Mouse (Mus musculus) thymus, postnatal 25 days (tissue): ENCODE measurements around the gene Alkbh1.
A peak's percentile ranks its signal among the peaks of the same experiment; 100 is the strongest.

Experiments used
- DNase-seq: peaks from one replicate; pipeline ENCODE4 v3.0.0; 2022

The Alkbh1 gene

GRCm38 (mm10) chr12:87418921-87419320, 24.9 kb downstream of the Alkbh1 start:
- no peak for DNase-seq

GRCm38 (mm10) chr12:87416690-87417089, 27.1 kb downstream of the Alkbh1 start:
- DNase-seq: peak; percentile 53

- DNase-seq: no peak
Observed at GRCm38 (mm10) chr12:87415358-87415757, 28.5 kb downstream of the Alkbh1 start.

- DNase-seq: peak; percentile 68
Observed at GRCm38 (mm10) chr12:87413179-87413790, 30.5 kb downstream of the Alkbh1 start.

DNA sequence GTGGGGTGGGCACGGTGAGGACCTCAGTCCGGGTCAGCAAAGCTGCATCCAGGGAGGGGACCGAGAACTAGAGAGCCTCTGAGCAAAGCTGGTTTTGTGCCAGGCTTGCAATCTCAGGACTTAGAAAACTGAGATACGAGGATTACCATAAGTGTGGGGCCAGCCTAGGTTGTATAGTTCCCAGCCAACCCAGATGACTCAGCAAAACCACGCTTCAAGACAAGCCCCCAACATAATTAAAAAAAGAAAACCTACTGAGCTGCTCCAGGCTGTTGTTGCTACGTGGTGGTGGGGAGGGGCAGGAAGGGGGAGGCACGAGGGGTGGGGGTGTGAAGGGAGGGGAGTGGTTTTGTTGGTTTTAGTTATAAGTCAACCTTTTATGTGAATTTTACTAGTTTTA, 32.8 kb downstream of the Alkbh1 start:
- DNase-seq: no peak

DNA sequence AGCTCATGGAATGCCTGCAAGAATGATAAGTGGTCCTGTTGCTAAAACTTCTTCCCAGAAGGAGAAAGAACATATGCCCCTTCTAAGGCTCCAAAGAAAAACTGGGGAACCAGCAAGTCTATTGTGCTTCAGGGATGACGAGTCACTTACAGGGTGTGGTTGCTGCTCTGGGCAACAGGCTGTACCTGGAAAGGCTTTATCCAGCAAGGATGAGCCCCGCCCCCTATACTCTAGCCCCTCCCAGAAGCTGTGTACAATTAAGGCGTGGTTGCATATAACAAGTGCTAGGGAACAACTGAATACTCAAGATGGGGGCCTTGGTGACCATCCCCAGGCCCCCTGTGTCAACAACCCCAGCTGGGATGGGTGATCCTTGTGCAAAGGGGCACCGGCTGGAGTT, 34.7 kb downstream of the Alkbh1 start:
- DNase-seq: no peak

DNA sequence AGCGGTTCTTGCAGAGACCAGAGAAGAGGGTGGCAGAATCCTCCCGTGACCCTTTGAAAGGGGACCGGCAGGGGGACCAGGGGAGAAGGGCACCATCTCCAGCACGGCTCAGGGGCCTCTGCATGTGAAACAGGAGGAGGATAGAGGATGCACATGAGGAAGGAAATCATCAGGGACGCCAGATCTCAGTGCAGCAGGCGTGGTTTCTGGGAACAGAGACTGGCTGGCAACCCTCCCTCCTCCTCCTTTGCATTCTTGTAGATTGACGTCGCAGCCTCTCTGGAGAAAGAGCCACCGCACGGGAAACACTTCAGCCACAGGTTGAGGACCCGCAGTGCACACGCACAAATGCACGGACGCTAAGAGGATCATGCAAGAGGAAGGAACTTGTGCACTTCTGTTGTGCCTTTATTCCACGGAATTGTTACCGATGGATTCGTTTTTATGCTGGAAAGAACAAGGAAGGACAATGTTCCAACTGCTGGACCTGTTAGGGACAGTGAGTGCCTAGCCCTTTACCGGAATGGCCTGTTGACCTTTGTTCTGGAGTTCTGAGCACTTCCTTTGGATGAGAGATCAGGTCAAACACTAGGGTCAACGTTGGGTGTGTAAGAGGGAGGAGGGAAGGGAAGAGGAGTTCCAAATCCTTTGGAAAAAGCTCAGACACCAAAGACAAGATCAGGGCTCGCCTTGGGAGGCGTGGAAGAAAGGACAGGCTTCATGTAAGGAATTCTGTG, 35.8 kb downstream of the Alkbh1 start:
- DNase-seq: no peak

DNA sequence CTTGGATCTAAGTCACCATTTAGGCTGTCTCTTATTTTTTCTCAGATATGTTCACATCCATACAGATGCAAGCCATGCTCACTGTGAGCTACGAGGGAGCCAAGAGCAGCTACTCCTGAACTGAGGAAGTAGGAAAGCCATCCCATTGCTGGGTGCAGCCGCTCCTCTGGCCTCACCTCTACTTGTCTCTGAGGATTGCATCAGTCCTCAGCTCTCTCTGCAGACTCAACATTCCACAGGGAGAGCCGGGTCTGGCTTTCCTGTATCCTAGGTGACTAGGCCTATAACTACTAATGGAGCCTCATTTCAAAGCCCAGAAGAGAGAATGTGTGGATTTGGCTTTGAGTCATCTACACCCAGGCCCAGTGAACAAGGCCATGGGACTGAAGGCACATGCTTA, 38.1 kb downstream of the Alkbh1 start:
- DNase-seq: no peak

DNA sequence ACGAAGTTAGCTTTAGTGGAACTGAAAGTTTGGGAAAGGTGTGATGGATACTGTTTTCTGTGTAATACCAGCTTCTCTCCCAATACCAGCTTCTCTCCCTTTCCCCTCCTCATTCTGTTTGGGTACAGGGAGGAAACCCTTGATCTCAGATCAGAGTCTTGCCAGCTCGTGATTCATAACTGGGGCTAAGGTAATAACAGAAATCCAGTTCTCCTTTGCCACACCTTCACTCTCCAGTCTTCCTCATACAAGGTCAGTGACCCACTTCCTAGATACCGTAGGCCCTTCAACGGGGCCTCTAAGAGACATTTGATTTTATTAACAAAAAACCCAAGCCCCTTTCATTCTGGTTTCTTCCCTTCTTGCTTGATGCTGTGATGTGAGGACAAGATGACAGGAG, 38.7 kb downstream of the Alkbh1 start:
- DNase-seq: no peak

- no peak for DNase-seq
Observed at GRCm38 (mm10) chr12:87401883-87402282, 41.9 kb downstream of the Alkbh1 start.

DNA sequence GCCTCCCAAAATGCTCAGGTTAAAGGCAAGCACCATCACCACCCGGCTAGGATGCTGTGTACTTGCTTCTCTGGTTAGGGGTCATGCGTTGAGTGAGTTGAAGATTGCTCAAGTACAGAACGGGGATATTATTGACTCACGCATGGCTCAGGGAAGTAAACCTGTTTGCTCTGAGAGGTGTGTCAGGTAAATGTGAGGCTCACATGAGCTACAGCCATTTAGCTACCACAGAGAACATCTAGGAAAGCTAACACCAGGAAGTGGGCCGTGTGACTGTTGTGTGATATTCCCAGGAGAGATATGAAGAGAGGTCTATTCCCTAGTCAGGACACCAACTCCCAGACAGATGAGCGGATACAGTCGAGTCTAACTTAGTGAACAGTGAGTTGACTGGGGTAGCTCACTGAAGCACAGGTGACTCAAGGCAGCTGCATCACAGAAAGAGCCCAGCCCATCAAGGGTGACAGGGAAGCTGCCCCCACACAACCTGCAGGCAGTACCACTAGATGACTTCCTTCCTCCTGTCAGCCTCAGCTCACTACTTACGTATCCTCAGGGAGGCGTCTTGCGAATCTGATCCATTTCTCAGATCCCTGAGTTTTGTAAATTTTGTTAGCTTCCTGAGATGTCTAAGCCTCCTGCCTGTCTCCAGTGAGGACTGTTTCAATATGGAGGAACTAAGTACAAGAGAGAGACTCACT, 44.5 kb downstream of the Alkbh1 start:
- no peak for DNase-seq

GRCm38 (mm10) chr12:87397811-87398417, 45.9 kb downstream of the Alkbh1 start:
- DNase-seq: no peak

GRCm38 (mm10) chr12:87397126-87397525, 46.7 kb downstream of the Alkbh1 start:
- no peak for DNase-seq

DNA sequence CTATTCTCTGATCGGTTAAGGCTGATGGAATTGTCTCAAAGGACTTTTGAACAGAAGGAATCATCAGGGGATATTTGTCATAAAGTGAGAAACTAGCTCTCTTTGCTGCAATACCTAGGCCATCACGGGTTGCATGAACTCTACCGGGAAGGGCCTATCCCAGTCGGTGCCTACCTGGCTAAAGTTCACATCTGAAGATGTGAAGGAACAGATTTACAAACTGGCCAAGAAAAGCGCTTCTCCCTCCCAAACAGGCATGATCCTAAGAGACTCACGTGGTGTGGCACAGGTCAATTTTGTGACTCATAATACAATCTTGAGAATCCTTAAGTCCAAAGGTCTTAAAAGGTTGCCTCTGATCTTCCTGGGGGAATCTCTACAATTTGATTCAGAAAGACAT, 49.5 kb downstream of the Alkbh1 start:
- no peak for DNase-seq

GRCm38 (mm10) chr12:87393447-87394145, 50.2 kb downstream of the Alkbh1 start:
- no peak for DNase-seq

DNA sequence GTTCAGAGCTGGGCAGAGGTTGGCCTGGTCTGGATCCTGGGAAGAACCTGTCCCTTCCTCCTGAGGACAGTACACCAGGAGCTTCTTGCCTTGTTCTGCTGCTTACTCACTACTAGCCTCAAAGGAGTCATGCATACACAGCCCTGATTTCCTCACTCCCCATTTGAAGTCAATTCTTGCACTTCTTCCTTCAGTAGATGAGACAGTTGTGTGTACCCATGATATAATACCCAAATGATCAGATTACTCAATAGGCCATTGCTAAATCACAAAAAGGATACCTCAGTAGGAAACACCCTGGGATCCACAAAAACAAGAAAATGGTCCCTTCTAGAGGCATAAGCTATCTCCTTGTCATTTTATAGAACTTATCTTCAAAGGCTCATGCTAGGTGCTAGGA, 52.5 kb downstream of the Alkbh1 start:
- no peak for DNase-seq

DNA sequence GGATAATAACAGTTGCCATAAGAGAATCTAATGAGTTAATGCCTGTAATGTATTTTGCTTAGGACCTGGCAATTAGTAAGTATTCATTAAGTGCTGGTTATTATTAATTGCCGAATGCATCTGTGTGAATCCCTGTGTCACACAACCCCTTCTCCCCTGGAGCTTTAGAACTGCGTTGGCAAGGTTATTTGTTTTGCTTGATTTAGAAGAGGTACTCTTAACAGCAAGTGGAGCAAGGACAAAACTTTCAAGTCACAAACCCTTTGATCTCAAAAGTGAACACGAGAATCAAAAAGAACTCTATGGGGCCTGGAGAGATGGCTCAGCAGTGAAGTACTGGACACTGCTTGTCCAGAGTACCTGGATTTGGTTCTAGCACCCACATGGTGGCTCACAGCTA, 54.6 kb downstream of the Alkbh1 start:
- no peak for DNase-seq

- DNase-seq: peak; percentile 99
Observed at GRCm38 (mm10) chr12:87388122-87388774, 55.6 kb downstream of the Alkbh1 start, which contains the start of gene Sptlc2. Gene Sptlc2, minus strand, starts transcription at chr12:87388355.

- DNase-seq: peak; percentile 30
Observed at GRCm38 (mm10) chr12:87387171-87388121, 56.4 kb downstream of the Alkbh1 start.

- DNase-seq: no peak
Observed at GRCm38 (mm10) chr12:87385051-87385450, 58.8 kb downstream of the Alkbh1 start.

DNA sequence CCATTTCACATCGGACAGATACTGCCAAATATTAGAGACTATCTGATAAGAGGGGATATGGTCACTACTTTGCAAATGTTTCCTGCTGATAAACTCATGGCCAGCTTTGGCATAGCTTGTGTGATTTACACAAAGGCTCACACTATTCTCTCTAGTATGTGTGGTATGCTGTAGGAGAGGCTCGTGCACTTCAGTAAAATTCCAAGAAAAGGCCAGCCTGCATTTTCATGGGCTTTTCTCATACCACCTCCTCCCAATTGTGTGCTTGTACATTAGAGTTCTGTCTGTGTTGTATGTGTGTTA, 62.5 kb downstream of the Alkbh1 start:
- DNase-seq: no peak
